Mouse (Mus musculus) left cerebral cortex, postnatal 14 days (tissue): ENCODE data around the gene Tssk2. TPM values are rescaled to one million over a fixed set of nuclear protein-coding genes. Genes with fewer than 3 reads are reported as not detected.

ENCODE experiments used
- DNase-seq, 2 experiments: peaks; one replicate each; pipeline ENCODE4 v3.0.0; 2021 to 2022; ENCODE audit warnings: low spot score in 2 of 2, mixed read lengths in 1 of 2
- intact Hi-C: fragments of 180-260 bp; cut with DNase I; formaldehyde crosslinking; loops from one replicate; pipeline ENCODE4 v1.15.1; 2025
- total RNA-seq, 2 experiments: library from RNA; stranded (reverse); gene quantifications; 2 replicates each; pipeline ENCODE4 v1.2.3; 2021

The Tssk2 gene
- total RNA-seq, 2 experiments from 2014 or later = not detected

DNA sequence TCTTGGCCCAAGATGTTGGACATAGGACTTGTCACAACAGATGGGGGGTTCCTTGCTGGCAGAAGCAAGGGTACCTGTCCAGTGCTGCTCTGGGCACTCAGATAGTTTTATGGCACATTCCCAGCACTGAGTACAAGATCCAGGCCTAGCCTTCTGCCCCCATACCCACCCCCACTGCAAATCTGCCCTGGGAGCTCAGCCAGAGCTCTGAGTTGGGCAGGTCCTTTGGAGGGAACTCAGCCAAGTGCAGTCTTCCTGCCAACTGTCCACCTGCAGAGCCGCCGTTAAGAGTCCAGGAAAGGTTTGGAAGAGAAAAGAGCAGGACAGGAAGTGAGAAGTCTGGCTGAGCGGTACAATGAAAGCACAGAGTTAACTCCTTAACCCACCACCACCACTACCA, 5.8 kb upstream of the Tssk2 start:
- intact Hi-C loops = no loop called here

DNA sequence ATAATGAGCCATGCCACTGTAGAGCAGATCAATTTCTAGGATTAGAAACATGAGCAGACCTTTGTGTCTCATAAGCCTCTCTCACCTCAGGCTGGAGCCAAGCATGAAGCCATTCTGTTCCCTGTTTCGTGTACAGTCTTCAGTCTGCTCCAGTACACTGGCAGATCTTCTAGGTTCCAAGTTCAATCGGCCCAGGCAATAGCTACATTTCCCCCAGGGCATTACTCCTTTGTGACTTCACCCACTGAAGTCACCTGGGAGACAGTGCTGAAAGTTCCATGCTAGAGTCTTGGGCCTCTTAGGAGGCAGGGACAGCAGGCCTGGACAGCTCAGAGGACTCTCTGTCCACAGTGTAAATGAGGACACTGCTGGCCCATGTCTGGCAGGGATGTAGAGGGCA, 4.5 kb upstream of the Tssk2 start, which contains the start of gene Tssk1:
Tssk1 (plus strand) TSS at position 301 of the 400 bp plus-strand sequence.
- DNase-seq = no peak
- intact Hi-C loops = no loop called here

More for the DNA sequence above, 5.8 kb upstream of the Tssk2 start:
- no peak for DNase-seq

DNA sequence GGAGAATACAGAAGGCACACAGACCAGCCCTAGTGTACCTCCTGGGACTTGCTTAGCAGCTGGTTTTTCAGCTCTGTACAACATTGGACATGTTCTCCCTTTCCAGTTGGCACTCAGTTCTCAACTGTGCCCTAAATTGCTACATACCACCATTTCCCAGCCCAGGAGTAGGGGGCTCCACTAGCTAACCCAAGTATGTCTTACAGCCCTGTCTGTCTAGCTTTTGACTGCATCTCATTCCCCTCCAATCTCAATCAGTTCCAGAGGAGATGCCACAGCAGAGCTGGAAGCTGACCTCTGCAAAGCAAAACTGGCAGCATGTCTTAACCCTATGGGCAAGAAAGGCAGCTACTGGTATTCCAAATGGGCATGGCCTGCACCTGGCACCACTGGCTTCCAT, 2.3 kb upstream of the Tssk2 start:
- intact Hi-C loops = no loop called here
- no peak for DNase-seq

DNA sequence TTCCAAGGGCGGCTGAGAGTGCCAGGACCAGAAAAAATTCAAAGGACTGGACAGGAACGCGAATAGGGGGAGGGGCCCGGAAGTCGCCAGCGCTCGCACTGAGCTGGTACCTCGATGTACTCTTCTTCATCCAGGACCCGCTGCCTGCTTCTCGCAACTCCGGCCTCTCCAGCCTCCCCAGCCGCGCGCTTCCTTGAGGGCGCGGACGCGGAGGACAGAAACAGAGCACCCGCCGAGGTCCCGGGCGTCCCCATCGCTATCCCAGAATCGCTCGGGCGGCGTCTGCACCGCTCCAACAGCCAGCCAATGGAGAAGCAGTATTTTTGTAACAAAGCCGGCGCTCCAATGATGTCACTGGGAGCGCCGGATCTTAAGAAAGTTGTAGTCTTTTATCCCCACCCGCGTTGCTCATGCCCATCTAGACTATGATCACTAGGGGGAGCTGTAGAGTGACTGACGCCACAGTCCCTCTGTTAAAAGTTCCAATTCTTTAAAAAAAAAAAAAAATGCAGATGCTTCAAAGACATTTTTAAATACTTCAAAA, 12.7 kb downstream of the Tssk2 start, which contains the start of gene Ess2:
Ess2 (minus strand) TSS at position 297 of the 544 bp plus-strand sequence.
- intact Hi-C loops = loop anchor here (2.0 to 5.0 kb wide), 2 partner anchors 76 to 136 kb away; no protein-coding TSS in a partner anchor
- peak; percentile 94 to 96 for DNase-seq

DNA sequence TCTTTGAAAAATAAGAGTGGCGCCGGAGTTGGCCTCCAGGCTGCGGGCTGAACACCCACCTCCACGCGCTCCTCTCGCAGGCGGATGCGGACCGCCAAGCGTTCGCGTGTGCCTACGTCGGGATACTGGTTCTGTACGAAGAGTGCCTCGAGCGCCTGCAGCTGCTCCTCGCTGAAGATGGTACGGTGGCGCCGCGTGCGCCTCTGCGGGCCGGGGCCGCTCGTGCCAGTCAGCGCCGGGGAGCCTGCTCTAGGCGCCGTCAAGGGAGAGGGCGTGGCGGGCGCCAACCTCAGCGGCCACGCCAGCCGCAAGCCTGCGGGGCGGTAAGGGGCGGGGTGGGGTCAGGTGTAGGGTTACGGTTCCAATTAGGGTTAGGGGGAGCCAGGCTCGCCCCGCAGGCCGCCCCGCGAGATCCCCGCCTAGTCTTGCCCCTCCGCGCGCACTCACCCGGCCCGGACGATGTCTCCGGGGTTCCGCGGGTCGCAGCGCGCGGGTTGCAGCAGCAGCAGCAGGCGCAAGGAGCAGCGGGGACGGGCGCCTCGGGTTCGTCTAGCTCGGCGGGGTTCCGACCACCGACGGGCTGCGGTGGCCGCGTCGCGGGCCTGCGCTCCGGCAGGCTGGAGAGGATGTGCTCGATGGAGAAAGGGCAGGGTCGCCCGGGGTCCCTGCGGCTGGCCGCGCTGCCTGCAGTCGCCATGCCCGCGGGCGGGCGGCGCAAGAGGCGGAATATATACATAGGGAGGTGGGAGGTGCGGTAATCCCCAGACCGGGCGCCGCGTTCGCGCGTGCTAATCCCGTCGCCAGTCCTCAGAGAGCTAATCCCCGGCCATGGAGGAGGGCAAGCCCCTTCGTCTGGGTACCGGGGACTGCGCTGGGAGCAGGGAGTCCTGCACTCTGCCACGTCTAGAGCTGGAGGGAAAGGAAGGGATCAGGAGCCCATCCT, 16.1 kb downstream of the Tssk2 start, which contains the start of gene Gsc2:
Gsc2 (minus strand) TSS at position 753 of the 943 bp plus-strand sequence.
- intact Hi-C loops = loop anchor here (5.0 kb wide), 1 partner anchor 73 kb away; no protein-coding TSS in a partner anchor
- peak in 1 of 2 experiments; percentile 36 for DNase-seq

DNA sequence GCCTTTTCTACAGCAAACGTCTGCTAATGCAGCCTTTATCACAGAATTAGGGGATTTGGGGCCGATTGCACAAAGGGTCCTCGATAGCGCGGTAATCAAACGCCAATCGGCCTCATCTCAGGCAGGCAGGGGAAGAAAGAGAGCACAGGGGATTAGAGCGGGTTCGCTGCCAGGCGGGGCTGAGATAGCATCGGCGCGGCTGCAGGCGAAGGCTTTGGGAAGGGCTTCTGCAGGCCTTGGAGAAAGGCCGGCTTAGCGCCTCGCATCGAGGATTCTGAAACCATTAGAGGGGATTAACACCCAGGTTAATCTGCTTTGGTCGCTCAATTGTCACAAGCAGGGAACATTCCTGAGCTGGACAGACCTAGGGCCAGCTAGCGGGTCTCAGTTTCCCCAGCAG, 22.1 kb downstream of the Tssk2 start:
- intact Hi-C loops = loop anchor here (10.0 kb wide), 1 partner anchor 294 kb away; the partner anchor contains the start of gene Ccdc188
- DNase-seq = no peak

DNA sequence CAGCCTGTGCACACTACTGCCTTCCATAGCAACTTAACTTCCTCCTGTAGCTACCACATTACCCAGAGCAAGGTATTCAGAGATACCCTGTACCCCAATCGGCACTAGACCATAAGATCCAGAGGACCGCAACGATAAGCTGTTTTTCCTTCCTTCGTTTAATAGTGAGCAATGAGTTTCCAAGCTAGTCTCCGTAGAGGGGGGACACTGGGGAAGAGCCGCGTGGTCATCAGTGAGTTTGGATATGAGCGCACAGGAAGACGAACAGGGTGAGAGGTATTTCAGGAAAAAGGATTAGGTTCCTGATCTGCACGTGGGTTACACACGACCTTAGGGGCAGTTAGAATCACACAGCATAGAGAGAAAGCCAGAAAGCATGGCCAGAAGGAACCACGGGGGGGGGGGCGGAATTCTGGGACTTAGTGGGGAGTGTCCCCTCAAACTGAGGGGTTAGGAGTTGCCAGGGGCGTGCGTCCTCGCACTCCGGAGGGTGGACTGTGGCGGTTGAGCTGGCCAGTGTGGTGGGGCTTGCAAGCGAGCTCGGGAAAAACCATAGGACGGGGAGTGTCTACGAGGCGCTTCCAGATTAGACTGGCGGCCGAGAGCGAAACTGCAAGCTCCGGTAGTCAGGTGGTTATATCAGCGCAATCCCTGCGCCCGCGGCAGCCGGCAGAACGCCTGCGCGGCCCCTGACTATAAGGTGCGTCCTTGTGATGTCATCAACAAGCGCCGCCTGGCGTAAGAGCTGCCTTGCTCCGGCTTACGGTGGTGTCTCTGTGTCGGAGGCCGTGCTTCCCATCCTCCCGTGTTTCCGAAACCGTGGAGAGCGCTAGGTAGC, 23.1 kb downstream of the Tssk2 start:
- intact Hi-C loops = loop anchor here (10.0 kb wide), 1 partner anchor 293 kb away; the partner anchor contains the start of gene Ccdc188

DNA sequence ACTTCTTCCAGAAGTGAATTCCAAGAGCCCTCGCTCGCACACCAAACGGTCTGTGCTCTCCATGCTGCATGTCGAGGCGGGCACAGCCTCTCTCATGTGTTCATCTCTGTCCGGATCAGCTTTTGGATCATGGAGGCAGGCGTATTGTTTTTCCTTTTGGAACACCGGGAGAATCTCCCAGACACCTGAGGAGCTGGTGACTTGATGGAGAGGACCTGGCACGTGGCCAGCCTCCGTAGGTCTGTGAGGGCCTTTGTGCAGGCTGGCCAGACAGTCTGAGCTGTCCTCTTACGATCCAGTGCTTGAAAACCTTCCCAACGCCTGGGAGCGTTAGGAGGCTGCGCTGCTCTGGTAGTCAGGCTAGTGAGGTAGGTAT, 23.7 kb downstream of the Tssk2 start:
- DNase-seq = peak in 1 of 2 experiments; percentile 51
- intact Hi-C loops = loop anchor here (10.0 kb wide), 1 partner anchor 293 kb away; the partner anchor contains the start of gene Ccdc188

More for the DNA sequence above, 23.1 kb downstream of the Tssk2 start:
- peak; percentile 98 for DNase-seq

DNA sequence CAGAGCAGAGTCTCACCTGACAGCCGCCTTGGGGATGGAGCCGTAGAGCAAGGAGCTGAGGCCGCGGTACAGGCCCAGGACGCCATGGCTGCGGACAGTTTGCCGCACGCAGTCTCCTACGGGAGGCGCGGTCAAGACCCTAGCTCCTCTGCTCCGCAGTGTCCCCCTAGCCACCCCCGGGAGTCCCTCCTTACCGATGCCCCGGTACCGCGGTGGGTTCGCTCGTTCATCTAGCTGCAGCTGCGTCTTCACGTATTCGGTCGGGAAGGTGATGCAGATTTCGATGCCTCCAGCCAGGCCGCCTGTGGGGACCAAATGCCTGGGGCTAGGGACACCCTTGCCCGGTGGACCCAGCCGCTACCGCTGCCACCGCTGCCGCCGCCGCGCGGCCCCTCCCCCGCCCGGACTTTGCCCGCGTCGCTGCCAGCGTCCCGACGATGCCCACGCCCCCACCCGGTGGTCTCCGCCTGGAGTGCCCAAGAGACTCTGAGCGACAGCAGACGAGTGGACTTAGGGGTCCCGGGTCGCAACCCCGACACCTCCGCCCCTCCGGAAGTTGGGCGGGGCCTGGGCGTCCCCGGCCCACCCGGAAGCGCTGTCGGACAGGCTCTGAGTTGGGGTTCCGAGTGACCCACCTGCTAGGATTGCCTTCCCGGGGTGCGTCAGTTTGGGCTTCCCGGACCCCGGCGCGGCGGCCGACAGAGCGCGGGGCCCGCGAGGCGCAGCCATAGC, 29.1 kb downstream of the Tssk2 start:
- intact Hi-C loops = loop anchor here (5.0 to 10.0 kb wide), 2 partner anchors 110 to 287 kb away; partner anchors contain the start of gene Ccdc188
- no peak for DNase-seq

DNA sequence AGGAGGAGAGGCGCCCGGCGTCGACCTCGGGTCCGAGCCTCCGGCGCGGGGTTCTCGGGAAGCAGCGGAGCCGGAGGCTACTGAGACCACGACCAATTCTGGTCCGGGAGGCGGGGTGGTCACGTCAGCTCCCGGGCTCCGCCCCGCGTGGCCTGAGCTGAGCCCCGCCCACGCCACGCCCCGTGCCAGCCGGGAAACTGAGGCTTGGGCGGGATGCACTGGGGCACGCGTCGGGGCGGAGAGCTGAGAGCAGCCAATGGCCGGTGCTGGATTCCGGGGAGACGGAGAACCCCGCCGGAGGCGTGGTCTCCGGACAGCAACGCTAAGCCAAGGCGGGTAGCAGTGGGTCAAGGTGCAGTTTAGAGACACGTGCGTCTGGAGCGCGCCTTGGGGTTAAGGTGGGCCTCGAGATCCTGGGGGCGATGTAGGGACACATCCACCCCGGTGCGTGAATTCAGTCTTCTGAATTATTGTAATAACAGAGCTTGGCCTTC, 29.7 kb downstream of the Tssk2 start, which contains the start of gene Slc25a1:
Slc25a1 (minus strand) TSS at position 133 of the 494 bp plus-strand sequence.
- intact Hi-C loops = loop anchor here (5.0 to 10.0 kb wide), 2 partner anchors 109 to 287 kb away; partner anchors contain the start of gene Ccdc188
- peak; percentile 65 to 83 for DNase-seq

DNA sequence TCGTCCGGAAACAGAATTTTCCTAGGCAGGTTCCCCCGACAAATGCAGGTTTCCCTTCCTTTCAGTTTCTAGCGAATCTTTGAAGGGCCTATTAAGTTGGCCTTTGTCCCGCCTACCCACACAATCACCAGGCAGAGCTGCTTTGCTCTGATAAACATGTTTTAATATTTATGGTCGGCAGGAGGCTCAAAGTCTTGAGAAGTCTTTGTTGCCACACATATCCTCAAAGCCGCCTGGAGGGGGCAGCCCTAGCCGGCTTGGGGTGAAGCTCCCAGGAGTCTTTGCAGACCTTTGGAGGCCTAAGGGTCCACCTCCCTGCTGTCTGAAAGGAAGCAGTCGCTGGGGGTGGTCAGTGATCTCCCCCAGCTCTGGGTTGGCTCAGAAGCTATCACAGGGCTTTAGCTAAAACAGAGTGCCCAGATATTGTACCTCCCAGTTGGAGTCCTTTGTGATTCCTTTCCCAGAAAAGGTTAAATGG, 30.2 kb downstream of the Tssk2 start:
- DNase-seq = peak; percentile 59 to 74
- intact Hi-C loops = loop anchor here (5.0 to 10.0 kb wide), 2 partner anchors 109 to 286 kb away; partner anchors contain the start of gene Ccdc188

DNA sequence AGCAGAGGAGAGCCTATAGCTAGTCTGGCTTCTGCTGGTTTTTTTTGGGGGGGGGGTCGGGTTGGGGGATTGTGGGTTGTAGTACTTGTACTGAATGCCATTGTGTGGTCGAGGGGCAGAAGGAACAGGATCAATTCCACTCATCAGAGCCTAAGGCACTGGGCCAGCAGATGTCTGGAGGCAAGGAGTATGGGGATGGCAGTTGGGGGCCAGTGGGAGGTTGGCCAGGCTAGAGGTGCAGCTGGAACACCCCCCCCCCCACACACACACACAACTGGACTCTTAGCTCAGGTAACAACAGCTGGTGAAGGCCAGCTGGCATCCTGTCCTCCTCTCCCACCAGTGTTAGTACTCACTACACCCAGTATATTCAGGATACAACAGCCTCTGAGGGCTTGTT, 30.8 kb downstream of the Tssk2 start:
- no peak for DNase-seq
- intact Hi-C loops = loop anchor here (5.0 to 10.0 kb wide), 2 partner anchors 108 to 286 kb away; partner anchors contain the start of gene Ccdc188

DNA sequence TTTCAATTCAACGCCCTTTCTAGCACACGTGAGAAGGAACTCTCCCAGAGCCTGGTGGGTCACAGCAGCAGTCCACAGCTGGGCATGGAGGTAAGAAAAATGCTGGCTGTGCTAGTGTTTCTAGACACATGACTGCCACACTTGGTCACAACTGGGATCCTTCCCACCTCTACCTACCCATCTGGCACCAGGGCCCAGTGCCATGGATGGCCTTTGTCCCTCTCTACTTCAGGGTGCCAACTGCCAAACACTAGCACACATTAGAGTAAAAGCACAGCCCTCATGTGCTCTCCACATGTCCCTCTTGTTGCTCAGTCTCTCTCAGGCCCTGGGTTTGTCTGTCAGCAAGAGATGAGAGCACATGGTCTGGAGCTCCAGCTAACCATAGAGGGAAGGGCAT, 31.2 kb downstream of the Tssk2 start:
- intact Hi-C loops = loop anchor here (5.0 to 10.0 kb wide), 3 partner anchors 58 to 285 kb away; partner anchors contain the start of gene Ccdc188
- no peak for DNase-seq

DNA sequence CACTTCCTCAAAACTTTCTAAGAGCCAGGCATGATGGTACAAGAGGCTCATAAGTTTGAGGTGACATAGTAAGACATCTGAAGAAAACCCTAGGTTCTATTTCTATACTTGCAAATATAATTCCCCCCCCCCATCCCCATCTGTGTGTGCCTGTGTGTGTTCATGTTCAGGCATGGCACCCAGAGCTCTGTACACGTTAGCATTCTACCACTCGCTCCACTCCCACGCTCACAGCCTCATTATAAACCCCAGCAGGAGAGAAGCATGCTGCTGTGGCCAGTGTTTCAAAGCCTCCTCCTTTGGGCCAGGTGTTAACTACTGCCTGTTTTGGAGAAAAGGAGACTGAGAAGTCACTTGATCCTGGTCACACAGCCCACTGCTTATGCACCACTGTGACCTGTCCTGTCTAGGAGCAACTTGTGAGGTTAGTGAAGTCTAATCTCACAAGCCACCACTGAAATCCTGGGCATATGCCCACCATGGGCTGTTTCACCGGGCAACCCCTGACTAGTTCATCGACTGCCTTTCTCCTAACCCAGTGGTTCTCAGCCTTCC, 33.5 kb downstream of the Tssk2 start:
- intact Hi-C loops = loop anchor here (5.0 kb wide), 1 partner anchor 55 kb away; no protein-coding TSS in a partner anchor
- DNase-seq = peak in 1 of 2 experiments; percentile 85

DNA sequence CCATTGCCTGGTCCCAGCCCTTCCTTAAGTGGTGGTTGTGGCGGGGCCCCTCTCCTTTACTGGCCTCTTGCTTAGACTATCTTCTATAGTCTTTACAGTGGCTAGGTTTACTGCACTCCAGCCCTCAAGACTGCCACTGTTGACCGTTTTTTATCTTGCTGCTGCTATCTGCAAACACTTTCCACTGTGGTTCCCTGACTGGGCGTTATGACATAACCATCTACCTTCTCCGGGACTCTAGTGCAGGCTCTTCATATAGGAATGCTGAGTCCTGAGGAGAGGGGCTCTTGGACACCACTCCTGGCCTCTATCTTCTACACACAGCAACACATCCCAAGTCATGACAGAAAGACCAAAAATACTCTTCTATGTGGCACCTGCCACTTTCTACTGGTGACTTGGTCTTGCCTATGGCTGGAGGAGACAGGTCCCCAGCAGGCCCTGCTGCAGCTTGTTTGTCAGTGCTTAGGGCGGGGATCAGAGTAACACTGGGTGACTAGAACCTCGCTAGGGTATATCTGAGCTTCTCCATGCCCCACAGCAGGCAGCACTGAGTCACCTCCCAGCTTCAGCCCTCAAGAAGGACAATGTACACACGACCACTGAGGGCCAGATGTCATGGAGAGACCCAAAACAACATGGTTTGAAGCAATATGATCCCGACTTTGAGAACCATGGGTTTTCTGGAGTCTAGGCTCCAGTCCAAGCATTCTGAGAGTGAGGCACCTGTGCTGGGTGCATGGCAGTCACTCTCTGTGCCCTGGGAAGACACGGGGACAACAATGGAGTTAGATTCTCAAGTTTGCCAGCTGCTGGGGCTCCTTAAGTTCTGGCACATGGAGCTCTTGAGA, 35.4 kb downstream of the Tssk2 start:
- no peak for DNase-seq
- intact Hi-C loops = loop anchor here (5.0 kb wide), 1 partner anchor 53 kb away; no protein-coding TSS in a partner anchor

DNA sequence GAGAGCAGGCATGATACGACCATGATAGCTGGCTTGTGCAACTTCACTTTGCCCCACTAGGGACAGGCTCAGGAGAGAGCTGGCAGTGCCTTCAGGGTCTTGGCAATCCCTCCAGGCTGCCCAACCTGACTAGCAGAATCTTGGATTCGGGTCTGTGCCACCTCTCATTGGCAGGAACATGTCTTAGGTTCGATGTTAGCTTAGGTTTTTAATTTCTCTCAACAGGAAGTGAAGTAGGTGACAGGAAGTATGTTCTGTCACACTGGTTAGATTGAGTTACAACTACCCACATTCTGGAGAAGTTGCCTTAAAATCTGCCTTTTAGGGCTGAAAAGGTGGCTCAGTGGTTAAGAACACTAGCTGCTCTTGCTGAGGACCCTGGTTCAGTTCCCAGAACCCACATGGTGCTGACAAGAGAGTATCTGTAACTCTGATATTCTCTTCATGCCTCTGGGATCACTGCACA, 36.0 kb downstream of the Tssk2 start:
- intact Hi-C loops = loop anchor here (5.0 kb wide), 1 partner anchor 53 kb away; no protein-coding TSS in a partner anchor
- no peak for DNase-seq
